Mouse (Mus musculus) skeletal muscle tissue, adult 2 months (tissue): ENCODE data around the gene Nphs2.
A peak's percentile ranks its signal among the peaks of the same experiment; 100 is the strongest.
"Not testable (repeated sequence)": the region's sequence is repeated elsewhere in the genome, so short reads cannot be mapped to it uniquely, and the experiment has no call there.

Source experiments
- DNase-seq: peaks from one replicate; pipeline ENCODE4 v3.0.0-alpha.2; 2012; ENCODE audit warnings: low read depth, low spot score

Gene Nphs2

GRCm38 (mm10) chr1:156310630-156311029 lies at the start of gene Nphs2:
TSS of gene Nphs2 (plus strand) at chr1:156310727.
- DNase-seq: no peak

- DNase-seq: peak; percentile 7
Observed at GRCm38 (mm10) chr1:156263352-156263751, 47.2 kb upstream of the Nphs2 start.

GRCm38 (mm10) chr1:156263946-156264345 lies 46.6 kb upstream of the Nphs2 start:
- DNase-seq: no peak

GRCm38 (mm10) chr1:156268546-156268945 lies 42.0 kb upstream of the Nphs2 start:
- DNase-seq: not testable (repeated sequence)

- no peak for DNase-seq
Observed at GRCm38 (mm10) chr1:156270471-156270870, 40.1 kb upstream of the Nphs2 start.

- DNase-seq: no peak
Observed at GRCm38 (mm10) chr1:156271654-156272053, 38.9 kb upstream of the Nphs2 start.

- no peak for DNase-seq
Observed at GRCm38 (mm10) chr1:156273647-156274046, 36.9 kb upstream of the Nphs2 start.

- DNase-seq: no peak
Observed at GRCm38 (mm10) chr1:156280131-156280530, 30.4 kb upstream of the Nphs2 start.

- no peak for DNase-seq
Observed at GRCm38 (mm10) chr1:156284207-156284606, 26.3 kb upstream of the Nphs2 start.

- no peak for DNase-seq
Observed at GRCm38 (mm10) chr1:156284851-156285540, 25.5 kb upstream of the Nphs2 start.

- no peak for DNase-seq
Observed at GRCm38 (mm10) chr1:156285541-156285896, 25.0 kb upstream of the Nphs2 start.

GRCm38 (mm10) chr1:156288556-156289221 lies 21.8 kb upstream of the Nphs2 start:
- no peak for DNase-seq

- not testable (repeated sequence) for DNase-seq
Observed at GRCm38 (mm10) chr1:156289222-156289587, 21.3 kb upstream of the Nphs2 start.

GRCm38 (mm10) chr1:156290016-156290415 lies 20.5 kb upstream of the Nphs2 start:
- no peak for DNase-seq

GRCm38 (mm10) chr1:156302911-156303749 lies 7.4 kb upstream of the Nphs2 start, which contains the start of gene Tdrd5:
TSS of gene Tdrd5 (minus strand) at chr1:156303664.
- no peak for DNase-seq

- DNase-seq: no peak
Observed at GRCm38 (mm10) chr1:156308595-156308994, 1.9 kb upstream of the Nphs2 start.

GRCm38 (mm10) chr1:156323126-156323525 lies 12.6 kb downstream of the Nphs2 start:
- DNase-seq: no peak

GRCm38 (mm10) chr1:156340847-156341246 lies 30.3 kb downstream of the Nphs2 start:
- no peak for DNase-seq

- DNase-seq: no peak
Observed at GRCm38 (mm10) chr1:156344433-156344832, 33.9 kb downstream of the Nphs2 start.

GRCm38 (mm10) chr1:156345633-156346032 lies 35.1 kb downstream of the Nphs2 start:
- DNase-seq: no peak

GRCm38 (mm10) chr1:156349031-156349430 lies 38.5 kb downstream of the Nphs2 start:
- no peak for DNase-seq

GRCm38 (mm10) chr1:156350441-156350840 lies 39.9 kb downstream of the Nphs2 start:
- DNase-seq: no peak
